Mouse (Mus musculus) bone marrow macrophage, adult 2 months (primary cell): Measurements from ENCODE around the gene Ube3a.

ENCODE experiments used
- CTCF ChIP-seq: IDR thresholded peaks from 2 replicates; pipeline ENCODE4 v1.5.1; 2012; ENCODE audit warnings: low read depth, mild to moderate bottlenecking, low read length, moderate library complexity
- POLR2A ChIP-seq: IDR thresholded peaks from 2 replicates; pipeline ENCODE4 v1.6.1; 2012; ENCODE audit warnings: mild to moderate bottlenecking, low read depth, low read length, borderline replicate concordance

- TF ChIP-seq CTCF = no peak
- no peak for TF ChIP-seq POLR2A
Measured at GRCm38 (mm10) chr7:59231960-59232359, 3.4 kb downstream of the Ube3a start.
